8 mouse cellular contexts compared by ENCODE assay signal in genomic region chr2:153032083-153032842, GRCm38 (mm10). TPM values are rescaled to one million over a fixed set of nuclear protein-coding genes. Genes with fewer than 3 reads are reported as not detected.
DNase-seq lines count a peak whose midpoint lies in the region; ATAC-seq and TF ChIP-seq lines count a peak whose summit lies in the region.

No protein-coding gene starts in this region.

- dilution Hi-C loops in CH12.LX (cut with MboI; ENCODE audit: extremely low pct_ligation_motif_present, extremely low pct_unique_long_range_greater_than_20kb, low sequenced_read_pairs) = no loop called here

- TF ChIP-seq EP300 in CH12.LX (IDR thresholded peaks at IDR 0.05; ENCODE audit: low read length) = no peak
- no peak for TF ChIP-seq EP300 in heart, postnatal 0 days (IDR thresholded peaks at IDR 0.05; ENCODE audit: low read depth)

- H3K79me2 ChIP-seq in CH12.LX (replicated peaks; ENCODE audit: control insufficient read depth, extremely low read depth, insufficient read depth, poor library complexity, severe bottlenecking) = no peaks in the 10 kb centered on the region

- no peak for TF ChIP-seq POLR2A in CH12.LX (IDR thresholded peaks at IDR 0.05; ENCODE audit: low read depth, low read length)

- in situ Hi-C loops in CH12.LX (cut with MboI; ENCODE audit: low pct_ligation_motif_present, low pct_unique_long_range_greater_than_20kb, low sequenced_read_pairs) = no loop called here

- no peak for DNase-seq in CH12.LX (ENCODE audit: extremely low read depth)
- DNase-seq in adrenal gland, adult 2 months = peak; percentile 77
- peak; percentile 76 for DNase-seq in embryonic facial prominence, embryonic 14.5 days (ENCODE audit: low spot score)
- peak; percentile 27 for DNase-seq in heart, postnatal 0 days (ENCODE audit: low spot score)
- DNase-seq in kidney, postnatal 36 days = peak; percentile 61 to 86
- peak; percentile 74 for DNase-seq in right cerebral cortex, postnatal 4 days
- DNase-seq in urinary bladder, postnatal 4 days (ENCODE audit: low spot score in 2 of 2) = peak; percentile 74 to 86

- WGBS in embryonic facial prominence, embryonic 14.5 days = 3% methylated on average over 40 of the region's 58 CpGs
- 1% methylated on average over 46 of the region's 58 CpGs for WGBS in heart, postnatal 0 days

- no peak overlapping the region for H3K4me3 ChIP-seq in CH12.LX (replicated peaks in 1 of 3; ENCODE audit: low read depth in 2 of 3, low read length in 2 of 3, poor library complexity in 1 of 3)
- H3K4me3 ChIP-seq in embryonic facial prominence, embryonic 14.5 days (ENCODE audit: low read depth, low read length) = peak overlapping the region; percentile 43
- peak overlapping the region; percentile 32; the same call in 1 of the 2 replicates for H3K4me3 ChIP-seq in heart, postnatal 0 days (ENCODE audit: low read depth, low read length)

- no peaks in the 10 kb centered on the region for H3K4me1 ChIP-seq in CH12.LX (ENCODE audit: control insufficient read depth in 1 of 2, insufficient read depth in 2 of 2)
- peaks cover 7% of the 10 kb centered on the region; the same call in 1 of the 2 replicates for H3K4me1 ChIP-seq in embryonic facial prominence, embryonic 14.5 days (ENCODE audit: control insufficient read depth, insufficient read depth, low read length)
- H3K4me1 ChIP-seq in heart, postnatal 0 days (ENCODE audit: control insufficient read depth, insufficient read depth) = 0 out of 2 replicates have a peak, but pooled peaks cover 4% of the 10 kb centered on the region

- peaks cover 10% of the 10 kb centered on the region for H3K9me3 ChIP-seq in CH12.LX (replicated peaks; ENCODE audit: low read length)
- no peaks in the 10 kb centered on the region for H3K9me3 ChIP-seq in embryonic facial prominence, embryonic 14.5 days (ENCODE audit: control insufficient read depth, low read length)
- H3K9me3 ChIP-seq in heart, postnatal 0 days (replicated peaks; ENCODE audit: control insufficient read depth, low read length) = no peaks in the 10 kb centered on the region

- H3K4me2 ChIP-seq in CH12.LX (ENCODE audit: insufficient read depth, low read depth, poor library complexity, severe bottlenecking) = no peak overlapping the region
- H3K4me2 ChIP-seq in embryonic facial prominence, embryonic 14.5 days (ENCODE audit: low read depth, low read length) = peak overlapping the region; percentile 82
- H3K4me2 ChIP-seq in heart, postnatal 0 days (ENCODE audit: low read depth, low read length) = peak overlapping the region; percentile 50

- no peak for TF ChIP-seq RAD21 in CH12.LX (IDR thresholded peaks at IDR 0.05; ENCODE audit: low read depth, low read length)

- peak; percentile 64 for ATAC-seq in embryonic facial prominence, embryonic 14.5 days (ENCODE audit: low read depth)
- ATAC-seq in heart, postnatal 0 days (ENCODE audit: insufficient read depth, low read depth) = peak; percentile 88
- peak; percentile 94 for ATAC-seq in megakaryocyte, adult 5-6 weeks (ENCODE audit: poor library complexity, severe bottlenecking)

- no peak for TF ChIP-seq CTCF in CH12.LX (conservative IDR thresholded peaks at IDR 0.05 in 1 of 2, IDR thresholded peaks at IDR 0.05 in 1 of 2; ENCODE audit: low read depth in 2 of 2, low read length in 2 of 2)
- no peak for TF ChIP-seq CTCF in heart, postnatal 0 days (IDR thresholded peaks at IDR 0.05; ENCODE audit: low read depth)

- no peak overlapping the region for H3K9ac ChIP-seq in CH12.LX (ENCODE audit: insufficient read depth, low read depth)
- no peak overlapping the region for H3K9ac ChIP-seq in embryonic facial prominence, embryonic 14.5 days (ENCODE audit: low read depth, low read length)
- H3K9ac ChIP-seq in heart, postnatal 0 days (replicated peaks; ENCODE audit: low read depth, low read length) = no peak overlapping the region

- H3K27me3 ChIP-seq in CH12.LX (replicated peaks) = peaks cover 83% of the 10 kb centered on the region
- peaks cover 54% of the 10 kb centered on the region for H3K27me3 ChIP-seq in embryonic facial prominence, embryonic 14.5 days (replicated peaks; ENCODE audit: control insufficient read depth, insufficient read depth, low read length)
- peaks cover 63% of the 10 kb centered on the region for H3K27me3 ChIP-seq in heart, postnatal 0 days (ENCODE audit: control insufficient read depth, insufficient read depth, low read length)

- no peak overlapping the region for H3K27ac ChIP-seq in CH12.LX (ENCODE audit: insufficient read depth, low read depth)
- H3K27ac ChIP-seq in embryonic facial prominence, embryonic 14.5 days (replicated peaks; ENCODE audit: low read depth, low read length) = no peak overlapping the region
- H3K27ac ChIP-seq in heart, postnatal 0 days (ENCODE audit: low read depth) = no peak overlapping the region

- H3K36me3 ChIP-seq in CH12.LX (replicated peaks in 1 of 2; ENCODE audit: control insufficient read depth in 1 of 2, insufficient read depth in 1 of 2, low read length in 1 of 2) = no peaks in the 10 kb centered on the region
- H3K36me3 ChIP-seq in embryonic facial prominence, embryonic 14.5 days (ENCODE audit: control insufficient read depth, insufficient read depth, low read length) = no peaks in the 10 kb centered on the region
- no peaks in the 10 kb centered on the region for H3K36me3 ChIP-seq in heart, postnatal 0 days (replicated peaks; ENCODE audit: control insufficient read depth, insufficient read depth, low read length)

TF ChIP-seq in CH12.LX, 34 proteins besides CTCF, POLR2A, EP300 and RAD21:
- TF ChIP-seq JUN (IDR thresholded peaks at IDR 0.05; ENCODE audit: insufficient read depth, low read depth, low read length) (no peak), SIN3A (IDR thresholded peaks at IDR 0.05; ENCODE audit: low read length) (peak; percentile 45; the same call in 1 of the 2 replicates)

RNA-seq across cellular contexts. Expression of gene Xkr7, which starts 0.6 kb away (rescaled TPM):
- total RNA-seq in CH12.LX (2012; rRNA removed) = not detected in 2 replicates
- not detected in 2 replicates for total RNA-seq in CH12.LX (2014; rRNA removed)
- polyA plus RNA-seq in CH12.LX (2012; ENCODE audit: insufficient read length, low read depth) = not detected in 2 replicates
- total RNA-seq in adrenal gland, adult 2 months (2021) = 1 to 10 TPM in 1 of 2 experiments, under 1 TPM in 1; 0.49 to 1.0 TPM
- polyA plus RNA-seq in adrenal gland, adult 2 months (2012; rRNA removed) = 1.0 and 1.6 TPM in 2 replicates
- 0.06 and 0.07 TPM in 2 replicates for polyA plus RNA-seq in embryonic facial prominence, embryonic 14.5 days (2014; fragmentation: Nextera tagmentation; extraction: Ambion mirVana)
- total RNA-seq in heart, postnatal 0 days (2014; rRNA removed; ENCODE audit: low replicate concordance) = not detected in 2 replicates
- not detected in 2 replicates for polyA plus RNA-seq in heart, postnatal 0 days (2015; fragmentation: Nextera tagmentation; extraction: Ambion mirVana)
- total RNA-seq in megakaryocyte, adult 5-6 weeks (2015) = not detected in 2 replicates
- not detected in 2 replicates for total RNA-seq in megakaryocyte, adult 5-6 weeks (2017)

RNA-seq across cellular contexts. Expression of gene Pdrg1, which starts 17.0 kb away (rescaled TPM):
- 50.9 and 65.1 TPM in 2 replicates for total RNA-seq in CH12.LX (2012; rRNA removed)
- 24.5 and 26.1 TPM in 2 replicates for total RNA-seq in CH12.LX (2014; rRNA removed)
- 54.9 and 56.4 TPM in 2 replicates for polyA plus RNA-seq in CH12.LX (2012; ENCODE audit: insufficient read length, low read depth)
- 100 to 1,000 TPM; 146 to 245 TPM for total RNA-seq in adrenal gland, adult 2 months (2021)
- polyA plus RNA-seq in adrenal gland, adult 2 months (2012; rRNA removed) = 53.5 and 58.0 TPM in 2 replicates
- polyA plus RNA-seq in embryonic facial prominence, embryonic 14.5 days (2014; fragmentation: Nextera tagmentation; extraction: Ambion mirVana) = 88.8 and 91.4 TPM in 2 replicates
- 24.1 and 71.8 TPM in 2 replicates for total RNA-seq in heart, postnatal 0 days (2014; rRNA removed; ENCODE audit: low replicate concordance)
- polyA plus RNA-seq in heart, postnatal 0 days (2015; fragmentation: Nextera tagmentation; extraction: Ambion mirVana) = 120 and 129 TPM in 2 replicates
- 34.0 and 38.6 TPM in 2 replicates for total RNA-seq in megakaryocyte, adult 5-6 weeks (2015)
- 80.2 and 129 TPM in 2 replicates for total RNA-seq in megakaryocyte, adult 5-6 weeks (2017)

RNA-seq across cellular contexts. Expression of gene Ccm2l, which starts 33.5 kb away (rescaled TPM):
- total RNA-seq in CH12.LX (2012; rRNA removed) (not detected in 2 replicates), CH12.LX (2014; rRNA removed) (not detected in 2 replicates)
- polyA plus RNA-seq in CH12.LX (2012; ENCODE audit: insufficient read length, low read depth) = not detected in 2 replicates
- total RNA-seq in adrenal gland, adult 2 months (2021) = 10 to 100 TPM; 12.7 to 15.3 TPM
- 37.1 and 49.1 TPM in 2 replicates for polyA plus RNA-seq in adrenal gland, adult 2 months (2012; rRNA removed)
- polyA plus RNA-seq in embryonic facial prominence, embryonic 14.5 days (2014; fragmentation: Nextera tagmentation; extraction: Ambion mirVana) = 2.7 and 2.9 TPM in 2 replicates
- total RNA-seq in heart, postnatal 0 days (2014; rRNA removed; ENCODE audit: low replicate concordance) = 21.0 and 32.4 TPM in 2 replicates
- polyA plus RNA-seq in heart, postnatal 0 days (2015; fragmentation: Nextera tagmentation; extraction: Ambion mirVana) = 3.5 and 4.3 TPM in 2 replicates
- 0.59 TPM in 1 of 2 replicates, not detected in the other for total RNA-seq in megakaryocyte, adult 5-6 weeks (2015)
- total RNA-seq in megakaryocyte, adult 5-6 weeks (2017) = 0.22 TPM in 1 of 2 replicates, not detected in the other

Comparison
In these comparisons a context has a peak if more than half of its experiments do, and no peak if none do; other contexts are left out.
1. H3K4me3 ChIP-seq: peak in embryonic facial prominence, embryonic 14.5 days (single experiment) and heart, postnatal 0 days (single experiment); none in CH12.LX (0 of 3).
2. RNA of gene Ccm2l, which starts 33.5 kb away (total RNA-seq): 21.0 to 32.4 TPM in heart, postnatal 0 days and 12.7 to 15.3 TPM in adrenal gland, adult 2 months; 0.22 to 0.59 TPM in megakaryocyte, adult 5-6 weeks and not detected in CH12.LX; every median in the first group is over 4 times any median in the second.
3. Peak in every context shown above with its lines, with median percentiles within 50 percentile points of each other: ATAC-seq.